Mouse (Mus musculus): ENCODE measurements around the gene Hdgf. TPM values are rescaled to one million over a fixed set of nuclear protein-coding genes. Genes with fewer than 3 reads are reported as not detected.

Gene Hdgf
- polyA plus RNA-seq, 1 experiment from 2014 or later: 229 TPM

Other genes with a start within 250 kb of the Hdgf start
- gene Lrrc71, start 157.7 kb upstream of the Hdgf start, polyA plus RNA-seq (2015; fragmentation: Nextera tagmentation; extraction: Ambion mirVana): 0.36 and 0.48 TPM in 2 replicates
- gene Ntrk1, start 111.2 kb upstream of the Hdgf start, polyA plus RNA-seq (2015; fragmentation: Nextera tagmentation; extraction: Ambion mirVana): 2.5 and 3.2 TPM in 2 replicates
- 0.44 and 0.52 TPM in 2 replicates for gene Insrr, start 109.4 kb upstream of the Hdgf start, polyA plus RNA-seq (2015; fragmentation: Nextera tagmentation; extraction: Ambion mirVana)
- gene Pear1, start 82.0 kb upstream of the Hdgf start, polyA plus RNA-seq (2015; fragmentation: Nextera tagmentation; extraction: Ambion mirVana): 22.6 and 29.5 TPM in 2 replicates
- gene Sh2d2a, start 59.6 kb upstream of the Hdgf start, polyA plus RNA-seq (2015; fragmentation: Nextera tagmentation; extraction: Ambion mirVana): 0.24 and 0.43 TPM in 2 replicates
- gene Prcc, start 20.7 kb upstream of the Hdgf start, polyA plus RNA-seq (2015; fragmentation: Nextera tagmentation; extraction: Ambion mirVana): 13.1 TPM in 2 replicates
- 74.2 and 79.2 TPM in 2 replicates for gene Mrpl24, start 13.2 kb downstream of the Hdgf start, polyA plus RNA-seq (2015; fragmentation: Nextera tagmentation; extraction: Ambion mirVana)
- gene Isg20l2, start 24.0 kb downstream of the Hdgf start, polyA plus RNA-seq (2015; fragmentation: Nextera tagmentation; extraction: Ambion mirVana): 46.7 and 49.9 TPM in 2 replicates
- 15.8 and 16.3 TPM in 2 replicates for gene Rrnad1, start 24.4 kb downstream of the Hdgf start, polyA plus RNA-seq (2015; fragmentation: Nextera tagmentation; extraction: Ambion mirVana)
- gene Crabp2, start 42.3 kb downstream of the Hdgf start, polyA plus RNA-seq (2015; fragmentation: Nextera tagmentation; extraction: Ambion mirVana): 7.0 and 8.2 TPM in 2 replicates
- gene Nes, start 64.8 kb downstream of the Hdgf start, polyA plus RNA-seq (2015; fragmentation: Nextera tagmentation; extraction: Ambion mirVana): 17.0 and 20.0 TPM in 2 replicates
- gene Bcan, start 93.9 kb downstream of the Hdgf start, polyA plus RNA-seq (2015; fragmentation: Nextera tagmentation; extraction: Ambion mirVana): 0.15 and 0.54 TPM in 2 replicates
- not detected in 2 replicates for gene Hapln2, start 121.3 kb downstream of the Hdgf start, polyA plus RNA-seq (2015; fragmentation: Nextera tagmentation; extraction: Ambion mirVana)
- gene Gpatch4, start 136.8 kb downstream of the Hdgf start, polyA plus RNA-seq (2015; fragmentation: Nextera tagmentation; extraction: Ambion mirVana): 36.7 and 40.3 TPM in 2 replicates
- gene Naxe, start 152.2 kb downstream of the Hdgf start, polyA plus RNA-seq (2015; fragmentation: Nextera tagmentation; extraction: Ambion mirVana): 152 and 167 TPM in 2 replicates
- not detected in 2 replicates for gene Ttc24, start 172.0 kb downstream of the Hdgf start, polyA plus RNA-seq (2015; fragmentation: Nextera tagmentation; extraction: Ambion mirVana)
- gene Iqgap3, start 175.7 kb downstream of the Hdgf start, polyA plus RNA-seq (2015; fragmentation: Nextera tagmentation; extraction: Ambion mirVana): 16.7 and 17.0 TPM in 2 replicates
- 19.7 and 20.8 TPM in 2 replicates for gene Mef2d, start 236.1 kb downstream of the Hdgf start, polyA plus RNA-seq (2015; fragmentation: Nextera tagmentation; extraction: Ambion mirVana)